Mouse (Mus musculus) liver, embryonic 15.5 days (tissue): ENCODE data around the gene Actl11. TPM values are rescaled to one million over a fixed set of nuclear protein-coding genes. Genes with fewer than 3 reads are reported as not detected.

Experiments
- ATAC-seq: fragments of 200-750 bp; cut with Nextera tagmentation; 2 replicates; pipeline ENCODE4 v1.8.0; 2017; ENCODE audit warnings: moderate number of reproducible peaks, mild to moderate bottlenecking, moderate library complexity; ENCODE audit not compliant: insufficient read depth
- H3K27ac ChIP-seq: fragments of 300-500 bp; sonication (generic); replicated peaks from 2 replicates; pipeline ENCODE4 v1.5.1; 2015; ENCODE audit warnings: mild to moderate bottlenecking, inconsistent platforms
- H3K27me3 ChIP-seq: fragments of 300-500 bp; sonication (generic); 2 replicates; pipeline ENCODE4 v1.6.1; 2015; ENCODE audit warnings: mild to moderate bottlenecking, inconsistent platforms
- H3K36me3 ChIP-seq: fragments of 300-500 bp; sonication (generic); replicated peaks from 2 replicates; pipeline ENCODE4 v1.6.1; 2015; ENCODE audit warnings: moderate library complexity, mild to moderate bottlenecking, inconsistent platforms
- H3K4me1 ChIP-seq: fragments of 300-500 bp; sonication (generic); replicated peaks from 2 replicates; pipeline ENCODE4 v1.6.1; 2015; ENCODE audit warnings: inconsistent platforms
- H3K4me2 ChIP-seq: fragments of 300-500 bp; sonication (generic); 2 replicates; pipeline ENCODE4 v1.6.1; 2015; ENCODE audit warnings: moderate library complexity, mild to moderate bottlenecking, inconsistent platforms
- H3K4me3 ChIP-seq: fragments of 300-500 bp; sonication (generic); replicated peaks from 2 replicates; pipeline ENCODE4 v1.5.1; 2015; ENCODE audit warnings: mild to moderate bottlenecking, inconsistent platforms
- H3K9ac ChIP-seq: fragments of 300-500 bp; sonication (generic); 2 replicates; pipeline ENCODE4 v1.6.1; 2015; ENCODE audit warnings: moderate library complexity, mild to moderate bottlenecking, inconsistent platforms
- H3K9me3 ChIP-seq: fragments of 300-500 bp; sonication (generic); replicated peaks from 2 replicates; pipeline ENCODE4 v1.6.1; 2016; ENCODE audit warnings: inconsistent platforms
- WGBS: fragments of 180-500 bp; shearing (Covaris S2); methylation state at CpG from one replicate; pipeline ENCODE4 v1.1.7; 2015; ENCODE audit warnings: mixed read lengths; ENCODE audit not compliant: insufficient replicate concordance; 5-methylcytosine and 5-hydroxymethylcytosine counted together
- polyA plus RNA-seq: library from polyadenylated mRNA; unstranded; fragments of >200 nt; fragmentation: Nextera tagmentation; extraction: Ambion mirVana; gene quantifications from 2 replicates; pipeline ENCODE4 v1.2.1, GENCODE M21; 2015

The Actl11 gene
- polyA plus RNA-seq, 1 experiment from 2014 or later: not detected

- Histone ChIP-seq H3K9me3 (no peaks in the 10 kb centered on the region), H3K36me3 (no peaks in the 10 kb centered on the region), H3K4me3 (no peak overlapping the region), H3K27ac (no peak overlapping the region), H3K9ac (no peak overlapping the region), H3K4me1 (peaks cover 26% of the 10 kb centered on the region), H3K4me2 (no peak overlapping the region), H3K27me3 (peaks cover 7% of the 10 kb centered on the region; the same call in 1 of the 2 replicates)
- ATAC-seq: no peak
- WGBS: 78% methylated on average over 31 of the region's 31 CpGs
Measured at GRCm38 (mm10) chr9:107947241-107948194, 19.2 kb downstream of the Actl11 start.

DNA sequence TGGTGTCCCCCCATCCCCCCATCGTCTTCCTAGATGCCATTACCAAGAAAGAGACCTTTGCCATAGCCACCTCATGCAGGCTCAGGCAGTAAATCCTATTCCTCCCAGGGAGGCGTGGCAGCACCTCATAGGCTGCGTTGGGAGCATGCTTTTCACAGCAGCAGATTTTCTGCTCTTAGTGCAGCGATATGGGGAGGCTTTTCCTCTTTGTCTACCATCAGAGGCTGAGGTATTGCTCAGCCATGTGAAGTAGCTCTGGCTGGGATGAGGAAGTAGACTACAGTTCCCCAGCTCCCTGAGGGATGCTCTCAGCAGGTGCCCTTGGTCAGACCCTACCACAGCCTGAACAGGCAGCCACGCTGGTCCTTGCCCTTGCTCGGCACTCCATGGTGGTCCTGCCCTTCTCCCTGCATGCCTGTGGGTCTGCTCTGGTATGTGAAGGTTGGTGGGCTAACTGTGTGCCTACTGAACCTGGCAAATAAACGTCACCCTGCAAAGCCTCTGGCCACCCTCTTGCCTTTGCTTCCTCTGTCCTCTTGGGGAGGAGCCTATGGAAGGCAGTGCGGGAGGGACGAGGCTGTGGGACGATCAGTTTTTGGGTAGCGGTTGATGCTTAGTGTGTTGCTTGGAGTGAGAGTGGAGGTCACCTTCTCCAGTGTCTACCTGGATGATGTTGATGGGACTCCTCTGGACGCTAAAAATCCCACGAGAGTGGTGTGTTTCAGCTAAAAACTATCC is 21.1 kb downstream of the Actl11 start:
- H3K4me3 ChIP-seq: no peak overlapping the region
- H3K27ac ChIP-seq: no peak overlapping the region
- no peaks in the 10 kb centered on the region for H3K9me3 ChIP-seq
- no peak overlapping the region for H3K9ac ChIP-seq
- H3K27me3 ChIP-seq: peaks cover 4% of the 10 kb centered on the region; the same call in 1 of the 2 replicates
- no peak overlapping the region for H3K4me2 ChIP-seq
- ATAC-seq: no peak
- H3K4me1 ChIP-seq: peaks cover 31% of the 10 kb centered on the region
- 68% methylated on average over 13 of the region's 13 CpGs for WGBS
- H3K36me3 ChIP-seq: no peaks in the 10 kb centered on the region

- Histone ChIP-seq H3K9ac (peak within 1 kb of the TSS; percentile 71), H3K36me3 (no peaks in the 10 kb centered on the region), H3K4me2 (peak within 1 kb of the TSS; percentile 86), H3K4me3 (peak within 1 kb of the TSS; percentile 88), H3K9me3 (no peaks in the 10 kb centered on the region), H3K27me3 (peaks cover 4% of the 10 kb centered on the region; the same call in 1 of the 2 replicates), H3K4me1 (peaks cover 31% of the 10 kb centered on the region), H3K27ac (peak within 1 kb of the TSS; percentile 74)
- ATAC-seq: no peak
- 78% methylated on average over 10 of the region's 10 CpGs for WGBS
Measured at GRCm38 (mm10) chr9:107949922-107950235, 21.6 kb downstream of the Actl11 start, which contains the start of gene Traip. Traip (plus strand) TSS chr9:107950136.

DNA sequence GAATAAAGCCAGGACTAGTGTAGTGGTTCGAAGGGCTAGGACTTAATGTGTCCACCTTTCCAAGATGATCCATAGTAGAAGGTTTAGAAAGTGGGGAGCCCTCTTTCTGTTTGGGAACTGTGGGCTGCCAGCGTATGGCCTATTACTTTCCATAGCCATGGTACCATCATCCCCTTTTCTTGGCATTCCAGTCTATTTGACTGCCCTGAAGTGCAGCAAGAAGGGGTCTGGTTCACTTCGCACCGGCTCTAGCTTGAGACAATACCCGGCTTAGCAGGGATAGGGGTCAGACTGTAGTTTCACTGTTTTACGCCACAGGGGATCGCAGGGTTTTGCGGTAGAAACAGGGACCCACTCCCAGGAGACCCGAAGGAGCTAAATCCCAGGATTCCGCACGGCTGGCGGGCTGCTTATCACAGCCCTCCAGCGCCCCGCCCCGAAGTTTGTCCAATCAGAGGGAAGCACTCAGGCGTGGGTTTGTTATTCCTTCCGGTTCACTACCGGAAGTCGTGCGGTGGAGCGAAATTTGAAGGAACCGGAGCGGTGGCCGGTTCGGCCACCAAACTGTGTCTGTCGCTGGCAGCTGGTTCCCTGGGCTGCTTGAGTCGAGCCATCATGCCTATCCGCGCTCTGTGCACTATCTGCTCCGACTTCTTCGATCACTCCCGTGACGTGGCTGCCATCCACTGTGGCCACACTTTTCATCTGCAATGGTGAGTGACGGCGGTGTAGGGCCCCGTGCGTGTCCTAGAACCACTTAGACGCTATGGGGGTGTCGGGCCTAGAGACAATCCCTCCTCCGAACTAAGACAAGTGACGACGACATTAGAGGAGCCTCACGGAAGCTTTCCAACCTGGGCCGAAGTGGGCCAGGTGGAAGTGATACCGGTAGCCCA is 22.4 kb downstream of the Actl11 start:
- Histone ChIP-seq H3K9ac (peak overlapping the region; percentile 71), H3K4me2 (peak overlapping the region; percentile 86), H3K4me1 (peaks cover 31% of the 10 kb centered on the region), H3K27ac (peak overlapping the region; percentile 74), H3K9me3 (no peaks in the 10 kb centered on the region), H3K36me3 (no peaks in the 10 kb centered on the region), H3K4me3 (peak overlapping the region; percentile 88), H3K27me3 (peaks cover 4% of the 10 kb centered on the region; the same call in 1 of the 2 replicates)
- WGBS: 11% methylated on average over 45 of the region's 45 CpGs
- peak; percentile 87 for ATAC-seq

- 79% methylated on average over 6 of the region's 6 CpGs for WGBS
- Histone ChIP-seq H3K36me3 (peaks cover 50% of the 10 kb centered on the region), H3K9me3 (no peaks in the 10 kb centered on the region), H3K4me3 (no peak overlapping the region), H3K4me1 (peaks cover 21% of the 10 kb centered on the region), H3K4me2 (no peak overlapping the region), H3K27me3 (no peaks in the 10 kb centered on the region), H3K9ac (no peak overlapping the region), H3K27ac (no peak overlapping the region)
- ATAC-seq: no peak
Measured at GRCm38 (mm10) chr9:107955613-107956289, 27.5 kb downstream of the Actl11 start.

DNA sequence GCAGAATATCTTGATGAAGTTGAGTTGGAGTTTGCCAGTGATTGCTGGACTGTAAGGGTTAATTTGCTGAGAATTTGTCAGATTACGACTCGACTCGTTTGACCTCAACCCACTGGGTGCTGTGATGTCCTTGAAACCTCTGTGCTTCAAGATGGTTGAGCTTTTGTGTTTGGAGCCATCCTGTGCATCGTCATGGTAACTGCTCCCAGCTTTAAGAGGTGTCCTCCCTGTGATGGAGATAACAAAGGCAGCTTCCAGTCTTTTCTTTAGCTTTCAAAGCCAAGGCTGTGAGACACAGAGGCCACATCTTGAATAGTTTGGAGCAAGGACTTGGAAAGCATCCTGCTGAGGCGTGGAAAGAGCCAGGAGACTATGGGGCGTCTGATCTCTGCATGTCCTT is 28.9 kb downstream of the Actl11 start:
- H3K9me3 ChIP-seq: no peaks in the 10 kb centered on the region
- H3K4me2 ChIP-seq: no peak overlapping the region
- H3K4me1 ChIP-seq: peaks cover 9% of the 10 kb centered on the region
- no peak for ATAC-seq
- no peak overlapping the region for H3K9ac ChIP-seq
- H3K36me3 ChIP-seq: peaks cover 63% of the 10 kb centered on the region
- H3K4me3 ChIP-seq: no peak overlapping the region
- 55% methylated on average over 6 of the region's 6 CpGs for WGBS
- H3K27ac ChIP-seq: no peak overlapping the region
- no peaks in the 10 kb centered on the region for H3K27me3 ChIP-seq

GRCm38 (mm10) chr9:107959896-107960295 is 31.6 kb downstream of the Actl11 start:
- 82% methylated on average over 6 of the region's 6 CpGs for WGBS

DNA sequence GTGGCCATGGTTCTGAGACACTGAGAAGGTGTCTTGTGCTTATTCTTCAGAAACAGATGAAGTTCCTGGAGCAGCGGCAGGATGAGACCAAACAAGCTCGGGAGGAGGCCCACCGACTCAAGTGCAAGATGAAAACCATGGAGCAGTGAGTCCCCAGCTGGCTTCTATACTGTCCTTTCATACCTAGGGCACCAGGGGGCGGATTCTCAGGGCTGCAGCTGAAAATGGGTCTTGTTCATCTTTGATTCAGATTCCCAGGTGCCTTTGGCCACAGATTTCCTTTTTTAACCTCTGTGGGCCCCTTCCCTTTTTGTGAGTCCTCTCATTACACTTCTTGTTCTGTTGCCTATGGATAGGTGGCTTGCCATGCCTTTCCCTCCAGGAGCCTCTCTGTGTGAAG is 32.7 kb downstream of the Actl11 start:
- WGBS: 56% methylated on average over 4 of the region's 4 CpGs
- no peak for ATAC-seq

More at GRCm38 (mm10) chr9:107959896-107960295, 31.6 kb downstream of the Actl11 start:
- H3K9ac ChIP-seq: no peak overlapping the region
- no peaks in the 10 kb centered on the region for H3K9me3 ChIP-seq
- H3K36me3 ChIP-seq: peaks cover 89% of the 10 kb centered on the region
- H3K27me3 ChIP-seq: no peaks in the 10 kb centered on the region
- H3K4me1 ChIP-seq: peaks cover 13% of the 10 kb centered on the region
- H3K27ac ChIP-seq: 0 out of 2 replicates have a peak overlapping the region, but pooled peaks have one; percentile 3
- ATAC-seq: no peak
- no peak overlapping the region for H3K4me3 ChIP-seq
- no peak overlapping the region for H3K4me2 ChIP-seq

GRCm38 (mm10) chr9:107961351-107961762 is 33.1 kb downstream of the Actl11 start:
- WGBS: 89% methylated on average over 10 of the region's 10 CpGs
- ATAC-seq: no peak
- H3K4me3 ChIP-seq: no peak overlapping the region

More for the DNA sequence above, 32.7 kb downstream of the Actl11 start:
- Histone ChIP-seq H3K27me3 (no peaks in the 10 kb centered on the region), H3K9ac (no peak overlapping the region), H3K36me3 (peaks cover 95% of the 10 kb centered on the region), H3K4me1 (peaks cover 13% of the 10 kb centered on the region), H3K4me2 (no peak overlapping the region), H3K27ac (no peak overlapping the region), H3K4me3 (no peak overlapping the region), H3K9me3 (no peaks in the 10 kb centered on the region)

GRCm38 (mm10) chr9:107961881-107962280 is 33.6 kb downstream of the Actl11 start:
- peaks cover 94% of the 10 kb centered on the region for H3K36me3 ChIP-seq
- no peak for ATAC-seq
- no peak overlapping the region for H3K27ac ChIP-seq
- H3K4me3 ChIP-seq: no peak overlapping the region
- H3K9ac ChIP-seq: no peak overlapping the region
- WGBS: 62% methylated on average over 5 of the region's 5 CpGs
- H3K4me1 ChIP-seq: peaks cover 20% of the 10 kb centered on the region
- H3K27me3 ChIP-seq: no peaks in the 10 kb centered on the region
- no peak overlapping the region for H3K4me2 ChIP-seq
- H3K9me3 ChIP-seq: no peaks in the 10 kb centered on the region

More at GRCm38 (mm10) chr9:107961351-107961762, 33.1 kb downstream of the Actl11 start:
- Histone ChIP-seq H3K36me3 (peaks cover 94% of the 10 kb centered on the region), H3K27ac (no peak overlapping the region), H3K27me3 (no peaks in the 10 kb centered on the region), H3K4me1 (peaks cover 15% of the 10 kb centered on the region), H3K9ac (no peak overlapping the region), H3K4me2 (no peak overlapping the region), H3K9me3 (no peaks in the 10 kb centered on the region)
